Mouse (Mus musculus): Measurements from ENCODE around the gene BC055324. TPM values are rescaled to one million over a fixed set of nuclear protein-coding genes. Genes with fewer than 3 reads are reported as not detected.

Gene BC055324
- total and polyA plus RNA-seq, 3 experiments: 19.2 to 21.4 TPM; not detected in 1

DNA sequence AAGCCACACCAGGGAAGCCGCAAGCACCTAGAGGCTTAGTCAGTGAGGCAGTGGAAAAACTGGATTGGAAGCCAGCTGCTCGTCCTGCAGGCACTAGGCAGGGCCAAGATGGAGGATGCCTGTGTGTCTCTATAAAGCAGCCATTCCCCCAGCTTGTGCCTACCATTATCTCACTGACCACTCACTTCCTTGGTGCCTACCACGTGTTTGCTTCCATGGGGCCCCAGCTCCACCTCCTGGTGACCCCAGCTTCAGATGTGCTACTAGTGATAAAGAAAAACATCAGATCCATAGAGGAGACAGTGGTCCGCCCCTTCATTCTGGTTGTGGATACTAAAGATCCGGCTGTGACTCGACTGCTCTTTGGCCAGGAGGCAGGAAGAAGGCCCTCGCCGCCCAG lies 62.8 kb downstream of the BC055324 start:
- Histone ChIP-seq H3K4me3 (ENCODE audit: control insufficient read depth in 1 of 2, insufficient read depth in 1 of 2, low read depth in 2 of 2, low read length in 2 of 2) (no peak overlapping the region), H3K27me3 (ENCODE audit: control insufficient read depth in 1 of 2, insufficient read depth in 2 of 2, low read length in 2 of 2) (no peaks in the 10 kb centered on the region), H3K9ac (ENCODE audit: control insufficient read depth, low read depth, low read length, poor library complexity, severe bottlenecking) (peak overlapping the region; percentile 99; the same call in 1 of the 2 replicates), H3K4me1 (ENCODE audit: control insufficient read depth in 1 of 2, insufficient read depth in 2 of 2, low read length in 2 of 2) (peaks cover 2 to 16% of the 10 kb centered on the region in 2 experiments), H3K79me2 (ENCODE audit: control insufficient read depth, insufficient read depth, low read length, poor library complexity) (peaks cover 28% of the 10 kb centered on the region), H3K9me3 (replicated peaks; ENCODE audit: insufficient read depth, low read length) (no peaks in the 10 kb centered on the region), H3K36me3 (ENCODE audit: control insufficient read depth in 1 of 2, insufficient read depth in 2 of 2, low read length in 2 of 2) (peaks cover 9 to 12% of the 10 kb centered on the region in 2 experiments), H3K27ac (ENCODE audit: control insufficient read depth, low read depth, low read length) (no peak overlapping the region)
- DNase-seq (ENCODE audit: low read depth, low spot score): peak; percentile 17
- TF ChIP-seq MAX (IDR thresholded peaks at IDR 0.05; ENCODE audit: low read length) (0 out of 2 replicates have a peak, but pooled peaks have one; percentile 21), GATA1 (IDR thresholded peaks at IDR 0.05; ENCODE audit: low read depth, low read length) (peak; percentile 22; the same call in 1 of the 2 replicates), MXI1 (IDR thresholded peaks at IDR 0.05; ENCODE audit: low read depth, low read length) (no peak), USF1 (IDR thresholded peaks at IDR 0.05; ENCODE audit: low read depth, low read length) (0 out of 2 replicates have a peak, but pooled peaks have one; percentile 17), MYC (IDR thresholded peaks at IDR 0.05; ENCODE audit: low read depth, low read length) (0 out of 2 replicates have a peak, but pooled peaks have one; percentile 32), NRF1 (IDR thresholded peaks at IDR 0.05; ENCODE audit: insufficient read depth, low read depth, low read length, poor library complexity, severe bottlenecking) (no peak)

DNA sequence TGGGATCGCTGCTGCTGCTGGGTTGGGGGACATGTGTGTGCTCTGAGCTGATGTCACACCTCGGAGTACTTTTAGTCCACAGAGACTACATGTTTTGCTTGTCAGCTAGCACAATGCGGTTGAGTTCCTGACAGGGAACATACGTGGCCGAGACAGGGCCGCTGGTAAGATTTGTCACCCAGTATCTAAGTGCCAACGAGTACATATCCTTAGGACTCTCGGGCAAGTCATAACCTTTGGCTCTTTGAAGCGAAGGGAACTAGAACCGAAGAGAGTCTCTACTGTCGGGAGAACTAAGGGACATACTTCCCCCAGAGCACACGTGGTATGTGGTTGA lies 64.2 kb downstream of the BC055324 start:
- H3K27me3 ChIP-seq (ENCODE audit: control insufficient read depth in 1 of 2, insufficient read depth in 2 of 2, low read length in 2 of 2): no peaks in the 10 kb centered on the region
- H3K9ac ChIP-seq (ENCODE audit: control insufficient read depth, low read depth, low read length, poor library complexity, severe bottlenecking): peak overlapping the region; percentile 99
- peak overlapping the region; percentile 32; the same call in 1 of the 2 replicates for H3K27ac ChIP-seq (ENCODE audit: control insufficient read depth, low read depth, low read length)
- H3K4me3 ChIP-seq (ENCODE audit: control insufficient read depth in 1 of 2, insufficient read depth in 1 of 2, low read depth in 2 of 2, low read length in 2 of 2): peak overlapping the region; percentile 68 to 96
- peaks cover 4 to 12% of the 10 kb centered on the region in 2 experiments for H3K36me3 ChIP-seq (ENCODE audit: control insufficient read depth in 1 of 2, insufficient read depth in 2 of 2, low read length in 2 of 2)
- H3K79me2 ChIP-seq (ENCODE audit: control insufficient read depth, insufficient read depth, low read length, poor library complexity): peaks cover 28% of the 10 kb centered on the region
- no peaks in the 10 kb centered on the region for H3K9me3 ChIP-seq (replicated peaks; ENCODE audit: insufficient read depth, low read length)
- TF ChIP-seq TBP (IDR thresholded peaks at IDR 0.05; ENCODE audit: low read depth, low read length) (0 out of 2 replicates have a peak, but pooled peaks have one; percentile 54), MYC (IDR thresholded peaks at IDR 0.05; ENCODE audit: low read depth, low read length) (peak; percentile 40; the same call in 1 of the 2 replicates), UBTF (IDR thresholded peaks at IDR 0.05; ENCODE audit: borderline replicate concordance, insufficient read depth, low read depth, low read length) (0 out of 2 replicates have a peak, but pooled peaks have one; percentile 23), MXI1 (IDR thresholded peaks at IDR 0.05; ENCODE audit: low read depth, low read length) (peak; percentile 46), SIN3A (IDR thresholded peaks at IDR 0.05; ENCODE audit: low read length) (no peak)
- H3K4me1 ChIP-seq (ENCODE audit: control insufficient read depth in 1 of 2, insufficient read depth in 2 of 2, low read length in 2 of 2): peaks cover 2 to 16% of the 10 kb centered on the region in 2 experiments
- DNase-seq (ENCODE audit: low read depth, low spot score): peak; percentile 66

DNA sequence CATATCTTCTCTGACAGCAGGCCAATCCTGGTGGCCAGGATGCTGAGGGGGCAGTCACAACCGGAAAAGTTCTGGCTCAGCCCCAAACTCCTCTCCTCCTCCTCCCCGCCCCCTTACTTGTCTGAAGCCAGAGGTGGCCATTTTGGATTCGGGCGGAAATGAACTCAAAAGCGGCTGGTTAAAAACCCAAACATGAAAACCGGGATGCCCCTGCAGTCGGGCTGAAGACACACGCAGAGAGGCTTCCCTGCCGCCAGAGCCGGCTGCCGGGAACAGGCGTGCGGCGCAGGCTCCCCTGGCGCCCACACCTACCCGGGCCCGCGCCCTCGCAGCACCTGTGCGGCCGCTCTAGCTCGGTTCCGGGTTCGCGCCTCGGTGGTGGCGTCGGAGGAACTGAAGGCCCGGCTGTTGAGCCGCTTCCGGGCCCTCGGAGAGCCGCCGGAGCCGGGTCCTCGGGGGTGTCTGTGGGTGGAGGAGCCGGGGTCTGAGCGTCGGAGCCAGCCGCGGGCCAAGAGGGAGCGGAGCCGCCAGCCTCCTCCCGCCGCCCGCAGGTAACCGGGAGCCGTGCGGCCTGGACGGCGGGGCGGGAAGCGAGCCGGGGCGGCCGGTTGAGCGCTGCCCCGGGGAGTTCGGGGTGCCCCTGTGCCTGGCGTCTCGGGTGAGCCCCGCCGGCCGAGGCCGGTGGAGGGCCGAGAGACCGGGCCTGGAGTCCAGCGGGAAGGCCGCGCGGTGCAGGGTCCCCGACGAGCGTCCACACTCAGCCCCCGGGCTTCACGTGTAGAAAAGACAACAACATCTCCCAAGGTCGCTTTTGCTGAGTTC lies 64.7 kb downstream of the BC055324 start:
- DNase-seq (ENCODE audit: low read depth, low spot score): peak; percentile 93
- H3K9me3 ChIP-seq (replicated peaks; ENCODE audit: insufficient read depth, low read length): no peaks in the 10 kb centered on the region
- H3K27ac ChIP-seq (ENCODE audit: control insufficient read depth, low read depth, low read length): peak overlapping the region; percentile 82
- no peaks in the 10 kb centered on the region for H3K27me3 ChIP-seq (ENCODE audit: control insufficient read depth in 1 of 2, insufficient read depth in 2 of 2, low read length in 2 of 2)
- H3K36me3 ChIP-seq (ENCODE audit: control insufficient read depth in 1 of 2, insufficient read depth in 2 of 2, low read length in 2 of 2): peaks cover 2 to 12% of the 10 kb centered on the region in 2 experiments; a peak in 3 of 4 replicates
- peaks cover 2 to 16% of the 10 kb centered on the region in 2 experiments for H3K4me1 ChIP-seq (ENCODE audit: control insufficient read depth in 1 of 2, insufficient read depth in 2 of 2, low read length in 2 of 2)
- H3K4me3 ChIP-seq (ENCODE audit: control insufficient read depth in 1 of 2, insufficient read depth in 1 of 2, low read depth in 2 of 2, low read length in 2 of 2): peak overlapping the region; percentile 68 to 96
- H3K9ac ChIP-seq (ENCODE audit: control insufficient read depth, low read depth, low read length, poor library complexity, severe bottlenecking): peak overlapping the region; percentile 99
- peaks cover 28% of the 10 kb centered on the region for H3K79me2 ChIP-seq (ENCODE audit: control insufficient read depth, insufficient read depth, low read length, poor library complexity)
- no peak for TF ChIP-seq GABPA (IDR thresholded peaks at IDR 0.05; ENCODE audit: low read depth, low read length)
- TF ChIP-seq HCFC1 (IDR thresholded peaks at IDR 0.05; ENCODE audit: low read depth, low read length): peak; percentile 92
- TF ChIP-seq MAZ (IDR thresholded peaks at IDR 0.05; ENCODE audit: low read depth, low read length): peak; percentile 88
- no peak for TF ChIP-seq SMC3 (IDR thresholded peaks at IDR 0.05; ENCODE audit: low read depth, low read length)
- no peak for TF ChIP-seq RAD21 (IDR thresholded peaks at IDR 0.05; ENCODE audit: low read depth, low read length)
- no peak for TF ChIP-seq ZMIZ1 (IDR thresholded peaks at IDR 0.05; ENCODE audit: low read depth, low read length)
- no peak for TF ChIP-seq JUND (IDR thresholded peaks at IDR 0.05; ENCODE audit: low read depth, low read length)
- TF ChIP-seq ZC3H11A (IDR thresholded peaks at IDR 0.05; ENCODE audit: low read depth, low read length): no peak
- no peak for TF ChIP-seq UBTF (IDR thresholded peaks at IDR 0.05; ENCODE audit: borderline replicate concordance, insufficient read depth, low read depth, low read length)
- TF ChIP-seq USF1 (IDR thresholded peaks at IDR 0.05; ENCODE audit: low read depth, low read length): no peak
- peak; percentile 76 for TF ChIP-seq MXI1 (IDR thresholded peaks at IDR 0.05; ENCODE audit: low read depth, low read length)
- TF ChIP-seq MEF2A (IDR thresholded peaks at IDR 0.05; ENCODE audit: extremely low read depth, insufficient replicate concordance, low read depth, low read length, poor library complexity, severe bottlenecking): no peak
- TF ChIP-seq NRF1 (IDR thresholded peaks at IDR 0.05; ENCODE audit: insufficient read depth, low read depth, low read length, poor library complexity, severe bottlenecking): peak; percentile 41; the same call in 1 of the 2 replicates
- no peak for TF ChIP-seq ZKSCAN1 (IDR thresholded peaks at IDR 0.05; ENCODE audit: low read depth, low read length)
- no peak for TF ChIP-seq BHLHE40 (IDR thresholded peaks at IDR 0.05; ENCODE audit: borderline replicate concordance, low read depth, low read length)
- TF ChIP-seq CTCF (IDR thresholded peaks at IDR 0.05 in 2 of 3, conservative IDR thresholded peaks at IDR 0.05 in 1 of 3; ENCODE audit: control insufficient read depth in 1 of 3, insufficient read depth in 1 of 3, low read depth in 2 of 3, low read length in 3 of 3, poor library complexity in 1 of 3, severe bottlenecking in 1 of 3): no peak

All from MEL (cell line).